Mouse (Mus musculus) splenic B cell, adult 2 months (primary cell): ENCODE measurements around the gene Fitm1.
A peak's percentile ranks its signal among the peaks of the same experiment; 100 is the strongest.

ENCODE experiments used
- DNase-seq: peaks from one replicate; pipeline ENCODE4 v3.0.0-alpha.2; 2011; ENCODE audit warnings: low read depth, low spot score
- H3K27me3 ChIP-seq: 2 replicates; pipeline ENCODE4 v1.6.1; 2012; ENCODE audit warnings: mild to moderate bottlenecking, low read length, moderate library complexity, mixed read lengths; ENCODE audit not compliant: control insufficient read depth, poor library complexity, insufficient read depth, severe bottlenecking
- H3K36me3 ChIP-seq: 2 replicates; pipeline ENCODE4 v1.6.1; 2012; ENCODE audit warnings: mild to moderate bottlenecking, low read length, moderate library complexity, mixed read lengths; ENCODE audit not compliant: control insufficient read depth, poor library complexity, insufficient read depth, severe bottlenecking

The Fitm1 gene

GRCm38 (mm10) chr14:55575302-55575701, at the start of gene Fitm1:
Fitm1 (plus strand) TSS chr14:55575617.
- no peak for DNase-seq
- no peaks in the 10 kb centered on the region for H3K27me3 ChIP-seq
- peaks cover 8% of the 10 kb centered on the region; the same call in 1 of the 2 replicates for H3K36me3 ChIP-seq

DNA sequence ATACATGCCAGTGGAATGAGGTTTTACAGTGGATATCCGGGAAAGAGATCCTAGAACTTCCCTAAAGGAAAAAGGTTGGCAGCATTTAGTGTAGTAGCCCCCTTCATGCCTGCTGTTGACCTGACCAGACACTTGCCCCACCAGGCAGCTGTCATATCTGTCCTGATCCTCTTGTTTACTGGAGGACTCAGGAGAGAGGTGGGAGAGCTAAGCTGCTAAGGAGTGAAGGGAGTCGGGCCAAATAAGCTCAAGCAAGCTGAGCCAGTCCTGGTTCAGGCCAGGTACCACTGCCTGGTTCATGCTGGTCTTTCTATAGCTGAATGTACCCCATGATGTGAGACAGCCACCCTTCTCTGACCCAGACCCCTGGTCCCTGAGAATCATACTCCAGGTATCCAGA, 48.7 kb upstream of the Fitm1 start:
- no peaks in the 10 kb centered on the region for H3K27me3 ChIP-seq
- H3K36me3 ChIP-seq = no peaks in the 10 kb centered on the region
- no peak for DNase-seq

- H3K36me3 ChIP-seq = no peaks in the 10 kb centered on the region
- no peaks in the 10 kb centered on the region for H3K27me3 ChIP-seq
- peak; percentile 77 for DNase-seq
Observed at GRCm38 (mm10) chr14:55527940-55528339, 47.5 kb upstream of the Fitm1 start.

DNA sequence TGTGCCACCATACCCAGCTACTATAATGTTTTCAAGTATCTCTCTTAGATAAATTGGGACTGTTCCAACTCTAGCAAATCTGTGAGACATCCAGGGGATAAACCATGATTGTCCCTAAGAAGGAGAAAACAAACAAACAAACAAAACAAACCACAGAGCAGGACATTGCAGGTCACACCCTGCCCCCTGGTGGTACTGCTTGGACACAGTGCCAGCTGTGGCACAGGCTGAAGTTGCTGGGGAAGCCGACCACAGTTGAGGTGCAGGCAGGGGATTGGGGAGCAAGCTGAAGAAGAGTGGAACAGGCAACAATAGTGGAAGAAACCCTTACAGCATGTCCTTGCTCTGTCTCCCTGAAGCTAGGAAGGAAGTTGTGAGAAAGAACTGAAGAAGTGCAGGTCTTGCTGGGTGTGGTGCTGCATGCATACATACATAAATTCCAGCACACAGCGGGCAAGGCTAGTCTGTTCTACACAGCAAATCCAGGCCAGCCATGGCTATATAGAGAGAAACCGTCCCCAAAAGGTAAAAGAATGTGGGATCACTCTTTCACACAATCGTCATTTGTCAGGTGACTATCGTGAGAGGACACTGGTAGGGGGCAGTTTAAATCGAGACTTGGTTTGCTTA, 39.2 kb upstream of the Fitm1 start:
- H3K27me3 ChIP-seq = no peaks in the 10 kb centered on the region
- DNase-seq = peak; percentile 61
- no peaks in the 10 kb centered on the region for H3K36me3 ChIP-seq

DNA sequence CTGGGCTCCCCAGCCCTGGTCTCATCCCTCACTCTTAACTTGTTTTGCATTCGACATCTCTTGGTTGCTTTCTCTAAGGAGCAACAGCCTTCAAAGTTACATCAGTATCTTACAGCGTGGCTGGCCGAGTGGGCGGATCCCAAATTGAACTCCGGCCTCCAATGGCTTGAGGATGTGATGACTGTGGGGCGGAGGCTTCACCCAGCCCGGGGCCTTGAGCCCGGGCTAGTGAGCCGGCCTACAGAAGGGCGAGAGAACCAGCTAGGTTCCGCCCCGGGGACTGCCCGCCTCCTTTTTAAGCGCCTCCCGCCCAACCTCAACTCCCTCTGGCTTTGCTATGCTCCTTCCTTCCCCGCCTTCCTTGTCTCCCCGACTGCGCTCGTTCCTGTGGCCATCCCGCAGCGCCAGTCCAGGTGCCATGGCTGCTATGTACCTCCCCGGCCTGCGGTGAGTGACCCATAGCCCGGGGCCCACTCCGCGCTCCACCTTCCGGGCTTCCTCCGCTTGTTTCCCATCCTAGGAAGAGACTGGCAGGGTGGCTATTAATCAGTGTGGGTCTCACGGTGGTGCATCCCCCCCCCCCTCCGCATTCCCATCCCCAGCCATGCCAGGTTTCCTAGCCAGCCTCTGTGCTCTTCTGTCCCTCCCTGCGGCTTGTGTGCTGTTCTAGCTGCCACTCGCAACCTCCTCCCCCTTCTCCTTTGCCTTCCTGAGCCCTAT, 35.2 kb upstream of the Fitm1 start, which contains the start of gene Pck2:
Pck2 (plus strand) TSS at position 200 of the 720 bp plus-strand sequence.
- Histone ChIP-seq H3K36me3 (peaks cover under 1% of the 10 kb centered on the region; the same call in 1 of the 2 replicates), H3K27me3 (no peaks in the 10 kb centered on the region)
- DNase-seq = peak; percentile 87

GRCm38 (mm10) chr14:55540787-55541321, 34.6 kb upstream of the Fitm1 start:
- Histone ChIP-seq H3K27me3 (no peaks in the 10 kb centered on the region), H3K36me3 (peaks cover 2% of the 10 kb centered on the region; the same call in 1 of the 2 replicates)
- peak; percentile 84 for DNase-seq

- DNase-seq = no peak
- Histone ChIP-seq H3K27me3 (no peaks in the 10 kb centered on the region), H3K36me3 (peaks cover 4% of the 10 kb centered on the region; the same call in 1 of the 2 replicates)
Observed at GRCm38 (mm10) chr14:55542268-55542667, 33.1 kb upstream of the Fitm1 start.

- no peak for DNase-seq
- no peaks in the 10 kb centered on the region for H3K27me3 ChIP-seq
- peaks cover 16% of the 10 kb centered on the region for H3K36me3 ChIP-seq
Observed at GRCm38 (mm10) chr14:55544334-55544733, 31.1 kb upstream of the Fitm1 start.

- peaks cover 16% of the 10 kb centered on the region for H3K36me3 ChIP-seq
- DNase-seq = no peak
- no peaks in the 10 kb centered on the region for H3K27me3 ChIP-seq
Observed at GRCm38 (mm10) chr14:55550191-55550590, 25.2 kb upstream of the Fitm1 start.

DNA sequence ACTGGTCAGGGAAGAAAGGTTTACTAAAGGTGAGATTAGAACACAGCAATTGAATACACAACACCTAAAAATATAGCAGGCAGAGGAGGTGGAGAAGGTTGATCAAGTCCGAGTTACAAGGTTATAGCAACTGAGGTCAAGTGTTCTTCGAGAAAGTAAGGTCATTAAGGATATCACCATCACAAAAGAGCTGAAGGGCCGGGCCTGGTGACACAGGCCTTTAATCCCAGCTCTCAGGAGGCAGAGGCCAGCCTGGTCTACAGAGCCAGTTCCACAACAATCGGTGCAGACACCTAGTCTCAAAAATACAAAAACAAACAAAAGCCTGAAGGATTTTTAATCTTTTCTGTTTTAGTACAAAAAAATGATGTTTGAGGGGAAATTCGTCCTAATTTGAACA, 24.1 kb upstream of the Fitm1 start:
- H3K27me3 ChIP-seq = no peaks in the 10 kb centered on the region
- H3K36me3 ChIP-seq = peaks cover 11% of the 10 kb centered on the region
- DNase-seq = no peak

DNA sequence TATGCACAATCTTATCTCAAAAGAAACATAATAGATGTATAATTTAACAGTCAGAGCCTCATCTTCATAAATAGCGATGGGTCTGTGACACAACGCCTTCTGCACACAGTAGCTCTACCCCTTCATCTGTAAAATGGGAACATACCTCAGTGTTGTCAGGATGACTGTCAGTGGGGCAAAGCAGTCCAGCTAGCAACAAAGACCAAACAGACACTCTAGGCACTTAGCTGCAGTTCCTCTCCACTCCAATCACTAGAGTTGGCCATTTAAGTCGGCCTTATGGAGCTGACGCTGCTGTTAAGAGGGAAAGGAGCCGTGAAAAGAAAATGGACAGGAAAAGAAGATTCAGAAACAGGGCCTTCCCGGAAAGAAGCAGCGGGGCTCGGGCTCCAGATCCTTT, 23.6 kb upstream of the Fitm1 start:
- Histone ChIP-seq H3K36me3 (peaks cover 11% of the 10 kb centered on the region), H3K27me3 (no peaks in the 10 kb centered on the region)
- no peak for DNase-seq

GRCm38 (mm10) chr14:55554635-55555034, 20.8 kb upstream of the Fitm1 start:
- no peaks in the 10 kb centered on the region for H3K36me3 ChIP-seq
- no peaks in the 10 kb centered on the region; the same call in 1 of the 2 replicates for H3K27me3 ChIP-seq
- no peak for DNase-seq

DNA sequence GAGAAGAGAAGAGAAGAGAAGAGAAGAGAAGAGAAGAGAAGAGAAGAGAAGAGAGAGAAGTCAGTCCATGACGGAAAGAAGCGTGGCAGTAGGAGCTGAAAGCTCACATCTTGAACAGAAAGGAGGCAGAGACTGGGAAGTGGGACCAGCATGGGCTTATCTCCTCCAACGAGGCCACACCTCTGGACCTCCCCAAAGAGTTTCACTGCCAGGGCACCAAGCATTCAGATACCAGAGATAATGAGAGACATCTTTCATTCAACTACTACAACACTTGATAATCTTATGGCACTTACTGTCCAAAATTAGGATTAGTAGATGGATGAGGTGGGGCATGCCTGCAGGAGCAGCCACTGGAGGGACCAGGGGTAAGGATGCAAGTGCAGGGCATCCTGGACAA, 19.6 kb upstream of the Fitm1 start:
- no peaks in the 10 kb centered on the region for H3K36me3 ChIP-seq
- no peaks in the 10 kb centered on the region; the same call in 1 of the 2 replicates for H3K27me3 ChIP-seq
- DNase-seq = no peak

DNA sequence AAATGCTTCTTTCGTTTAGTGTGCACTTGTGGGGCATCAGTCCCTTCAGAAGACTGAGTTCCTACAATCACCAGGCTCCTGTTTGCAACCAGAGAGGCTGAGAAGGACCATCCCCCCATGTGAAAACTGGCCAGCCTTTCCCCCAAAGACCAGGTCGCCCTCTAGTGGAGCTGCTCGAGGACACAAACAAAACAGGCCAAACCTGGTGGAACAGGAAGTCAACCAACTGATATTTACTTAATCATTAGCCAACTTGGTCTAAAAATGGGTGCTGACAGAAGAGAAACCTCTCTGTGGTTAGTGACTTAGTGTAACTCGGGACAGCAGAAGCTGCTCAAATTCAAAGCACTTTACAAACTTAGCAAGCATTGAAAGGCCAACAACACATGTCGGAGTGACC, 18.4 kb upstream of the Fitm1 start:
- peak; percentile 92 for DNase-seq
- H3K36me3 ChIP-seq = no peaks in the 10 kb centered on the region
- H3K27me3 ChIP-seq = no peaks in the 10 kb centered on the region; the same call in 1 of the 2 replicates

- no peaks in the 10 kb centered on the region; the same call in 1 of the 2 replicates for H3K27me3 ChIP-seq
- DNase-seq = no peak
- no peaks in the 10 kb centered on the region for H3K36me3 ChIP-seq
Observed at GRCm38 (mm10) chr14:55557587-55557986, 17.8 kb upstream of the Fitm1 start.
